Mouse (Mus musculus) skeletal muscle tissue, adult 2 months (tissue): ENCODE data around the gene Myh6.
"Not testable (repeated sequence)": the region's sequence is repeated elsewhere in the genome, so short reads cannot be mapped to it uniquely, and the experiment has no call there.

Source experiments
- DNase-seq: peaks from one replicate; pipeline ENCODE4 v3.0.0-alpha.2; 2012; ENCODE audit warnings: low read depth, low spot score

Gene Myh6

GRCm38 (mm10) chr14:54966320-54966977, at the start of gene Myh6:
TSS of gene Myh6 (minus strand) at chr14:54966927.
- DNase-seq: no peak

GRCm38 (mm10) chr14:55015767-55016111, 49.0 kb upstream of the Myh6 start:
- peak; percentile 18 for DNase-seq

- peak; percentile 99 for DNase-seq
Measured at GRCm38 (mm10) chr14:55014991-55015766, 48.5 kb upstream of the Myh6 start, which contains the start of gene Ngdn. TSS of gene Ngdn (plus strand) at chr14:55015454.

- DNase-seq: no peak
Measured at GRCm38 (mm10) chr14:55014591-55014990, 47.9 kb upstream of the Myh6 start.

- no peak for DNase-seq
Measured at GRCm38 (mm10) chr14:55011116-55011515, 44.4 kb upstream of the Myh6 start.

GRCm38 (mm10) chr14:55008417-55008816, 41.7 kb upstream of the Myh6 start:
- no peak for DNase-seq

GRCm38 (mm10) chr14:55007120-55007908, 40.6 kb upstream of the Myh6 start:
- no peak for DNase-seq

GRCm38 (mm10) chr14:55006541-55006940, 39.8 kb upstream of the Myh6 start:
- DNase-seq: no peak

- no peak for DNase-seq
Measured at GRCm38 (mm10) chr14:55005967-55006366, 39.2 kb upstream of the Myh6 start.

- no peak for DNase-seq
Measured at GRCm38 (mm10) chr14:55005506-55005905, 38.8 kb upstream of the Myh6 start.

- DNase-seq: no peak
Measured at GRCm38 (mm10) chr14:55003878-55004855, 37.4 kb upstream of the Myh6 start.

- DNase-seq: no peak
Measured at GRCm38 (mm10) chr14:55002687-55003120, 36.0 kb upstream of the Myh6 start.

- no peak for DNase-seq
Measured at GRCm38 (mm10) chr14:55001938-55002686, 35.4 kb upstream of the Myh6 start.

- no peak for DNase-seq
Measured at GRCm38 (mm10) chr14:55001446-55001845, 34.7 kb upstream of the Myh6 start.

- no peak for DNase-seq
Measured at GRCm38 (mm10) chr14:55000814-55001213, 34.1 kb upstream of the Myh6 start.

GRCm38 (mm10) chr14:54999868-55000267, 33.1 kb upstream of the Myh6 start:
- not testable (repeated sequence) for DNase-seq

GRCm38 (mm10) chr14:54998680-54999079, 32.0 kb upstream of the Myh6 start:
- no peak for DNase-seq

- DNase-seq: no peak
Measured at GRCm38 (mm10) chr14:54997297-54997696, 30.6 kb upstream of the Myh6 start.

- DNase-seq: no peak
Measured at GRCm38 (mm10) chr14:54996793-54997192, 30.1 kb upstream of the Myh6 start.

GRCm38 (mm10) chr14:54995457-54996138, 28.9 kb upstream of the Myh6 start:
- no peak for DNase-seq
